Mouse (Mus musculus) gastrocnemius, postnatal 25 days (tissue): Measurements from ENCODE around the gene Ablim2. TPM values are rescaled to one million over a fixed set of nuclear protein-coding genes. Genes with fewer than 3 reads are reported as not detected.

Source experiments
- DNase-seq: peaks from one replicate; pipeline ENCODE4 v3.0.0; 2022
- long read RNA-seq, 2 experiments: library from polyadenylated mRNA; stranded (forward); transcript quantifications; one replicate each; pipeline ENCODE4 v2.0.0; 2021
- total RNA-seq, 2 experiments: library from RNA; stranded (reverse); gene quantifications; 1 replicate in 1 of 2; 2 replicates in 1 of 2; pipeline ENCODE4 v1.2.3; 2021

The Ablim2 gene
- total RNA-seq: 10 to 100 TPM; 33.4 to 42.7 TPM
- long read RNA-seq, experiment 1, partial matches to known transcripts: 0 of 12 reads
- long read RNA-seq, experiment 1, other reads (novel, unspliced or antisense): 12 of 12 reads
- long read RNA-seq, experiment 2, partial matches to known transcripts: 4 of 9 reads
- long read RNA-seq, experiment 2, other reads (novel, unspliced or antisense): 5 of 9 reads

GRCm38 (mm10) chr5:35757639-35758001, at the start of gene Ablim2:
Ablim2 (plus strand) TSS chr5:35757880.
- peak; percentile 92 for DNase-seq

- DNase-seq: no peak
Measured at GRCm38 (mm10) chr5:35710481-35710880, 47.2 kb upstream of the Ablim2 start.

- DNase-seq: no peak
Measured at GRCm38 (mm10) chr5:35710931-35711330, 46.7 kb upstream of the Ablim2 start.

- no peak for DNase-seq
Measured at GRCm38 (mm10) chr5:35712517-35712916, 45.2 kb upstream of the Ablim2 start.

GRCm38 (mm10) chr5:35713649-35714354, 43.9 kb upstream of the Ablim2 start:
- peak; percentile 54 for DNase-seq

GRCm38 (mm10) chr5:35717455-35717854, 40.2 kb upstream of the Ablim2 start:
- DNase-seq: no peak

- no peak for DNase-seq
Measured at GRCm38 (mm10) chr5:35717946-35718345, 39.7 kb upstream of the Ablim2 start.

- DNase-seq: no peak
Measured at GRCm38 (mm10) chr5:35718817-35719216, 38.9 kb upstream of the Ablim2 start.

- DNase-seq: no peak
Measured at GRCm38 (mm10) chr5:35719343-35719742, 38.3 kb upstream of the Ablim2 start.

GRCm38 (mm10) chr5:35719880-35720279, 37.8 kb upstream of the Ablim2 start:
- DNase-seq: no peak

- DNase-seq: no peak
Measured at GRCm38 (mm10) chr5:35721933-35722332, 35.7 kb upstream of the Ablim2 start.

GRCm38 (mm10) chr5:35722654-35723053, 35.0 kb upstream of the Ablim2 start:
- DNase-seq: no peak

- DNase-seq: no peak
Measured at GRCm38 (mm10) chr5:35723900-35724299, 33.8 kb upstream of the Ablim2 start.

GRCm38 (mm10) chr5:35725840-35726239, 31.8 kb upstream of the Ablim2 start:
- DNase-seq: no peak

- DNase-seq: no peak
Measured at GRCm38 (mm10) chr5:35727447-35727846, 30.2 kb upstream of the Ablim2 start.

GRCm38 (mm10) chr5:35728344-35728956, 29.2 kb upstream of the Ablim2 start:
- DNase-seq: no peak

- DNase-seq: peak; percentile 67
Measured at GRCm38 (mm10) chr5:35728957-35729460, 28.7 kb upstream of the Ablim2 start.

GRCm38 (mm10) chr5:35729844-35730243, 27.8 kb upstream of the Ablim2 start:
- peak; percentile 24 for DNase-seq

- DNase-seq: no peak
Measured at GRCm38 (mm10) chr5:35730552-35730951, 27.1 kb upstream of the Ablim2 start.

GRCm38 (mm10) chr5:35731006-35731405, 26.7 kb upstream of the Ablim2 start:
- no peak for DNase-seq

- DNase-seq: no peak
Measured at GRCm38 (mm10) chr5:35733523-35733922, 24.2 kb upstream of the Ablim2 start.

- no peak for DNase-seq
Measured at GRCm38 (mm10) chr5:35737231-35737901, 20.3 kb upstream of the Ablim2 start.

GRCm38 (mm10) chr5:35739005-35739404, 18.7 kb upstream of the Ablim2 start:
- no peak for DNase-seq
